Mouse (Mus musculus): ENCODE data around the gene Ces2f.

DNA sequence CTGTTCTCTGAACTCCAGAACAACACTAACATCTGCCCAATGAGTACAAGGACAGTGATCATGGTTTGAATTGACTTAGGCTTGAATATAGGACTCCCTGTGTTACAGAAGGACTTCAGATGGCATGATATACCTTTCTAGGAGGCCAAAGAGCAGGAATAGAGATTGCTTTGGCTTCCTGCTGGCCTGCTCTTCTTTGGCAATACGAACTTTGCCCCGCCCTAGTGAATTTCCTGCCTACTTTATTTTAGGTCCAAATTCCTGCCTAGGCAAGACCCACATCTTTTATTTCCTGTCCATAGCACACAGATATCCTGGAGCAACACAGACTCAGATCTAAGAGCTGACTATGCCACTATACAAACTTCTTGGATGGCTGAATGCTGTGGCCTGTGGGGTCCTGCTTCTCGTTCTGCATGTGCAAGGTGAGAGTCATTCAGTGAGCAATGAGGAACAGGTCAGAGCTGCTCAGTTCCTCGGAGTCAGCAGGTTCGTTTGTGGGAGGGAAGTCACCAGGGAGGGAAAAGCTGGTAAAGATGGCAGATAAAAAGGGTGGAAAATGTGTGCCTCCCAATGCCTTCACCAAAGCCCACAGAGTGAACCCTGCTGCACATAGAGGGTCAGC is 21.1 kb upstream of the Ces2f start, which contains the start of gene Ces2e:
- TF ChIP-seq POLR2A (IDR thresholded peaks at IDR 0.05; ENCODE audit: borderline replicate concordance, extremely low read depth, low read depth, low read length) (no peak), CTCF (IDR thresholded peaks at IDR 0.05; ENCODE audit: insufficient read depth, low read length) (no peak)
